Mouse (Mus musculus) v-Abl transformed pro-B cells (cell line): ENCODE results near the gene Noc3l.

ENCODE experiments used
- in situ Hi-C, 2 experiments: fragments of 400-800 bp; cut with MboI; formaldehyde crosslinking; loops; one replicate each; pipeline ENCODE4 v1.15.1; 2025; ENCODE audit not compliant: unreplicated experiment in 2 of 2

Gene Noc3l

DNA sequence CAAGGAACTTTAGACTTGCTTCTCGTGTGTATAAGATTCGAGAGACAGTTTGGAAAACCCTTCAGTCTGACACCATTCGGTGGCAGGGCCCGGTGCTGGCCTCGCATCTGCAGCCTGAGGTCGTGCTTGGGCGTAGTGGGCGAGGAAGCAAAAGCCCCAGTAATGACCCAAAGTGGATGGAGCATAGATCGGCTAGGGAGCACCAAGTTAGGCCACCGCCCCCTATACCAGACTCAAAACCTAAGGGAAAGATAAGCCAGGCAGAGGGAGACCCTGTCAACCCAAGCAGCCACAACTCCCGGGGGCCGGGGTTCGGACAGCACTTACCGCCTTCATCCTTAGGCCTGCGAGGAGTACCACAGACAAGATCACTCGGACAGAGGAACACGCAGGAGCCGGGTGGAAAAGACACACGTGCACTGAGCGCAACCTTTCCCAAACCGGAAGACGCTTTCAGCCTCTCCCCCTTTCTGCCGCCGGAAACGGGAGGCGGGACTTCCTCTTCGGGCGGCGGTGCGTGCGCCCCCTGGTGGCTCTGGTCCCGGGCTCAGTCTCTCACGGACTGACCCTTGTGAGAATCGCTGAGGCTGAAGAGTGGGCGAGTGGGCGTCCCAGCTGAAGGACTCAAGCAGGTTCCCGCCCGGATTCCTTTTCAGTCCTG, at the start of gene Noc3l:
Noc3l (minus strand) TSS at position 472 of the 661 bp plus-strand sequence.
- in situ Hi-C loops = loop anchor here in 1 of 2 experiments (10.0 to 25.0 kb wide), 2 partner anchors 106 to 1418 kb away; no protein-coding TSS in a partner anchor

DNA sequence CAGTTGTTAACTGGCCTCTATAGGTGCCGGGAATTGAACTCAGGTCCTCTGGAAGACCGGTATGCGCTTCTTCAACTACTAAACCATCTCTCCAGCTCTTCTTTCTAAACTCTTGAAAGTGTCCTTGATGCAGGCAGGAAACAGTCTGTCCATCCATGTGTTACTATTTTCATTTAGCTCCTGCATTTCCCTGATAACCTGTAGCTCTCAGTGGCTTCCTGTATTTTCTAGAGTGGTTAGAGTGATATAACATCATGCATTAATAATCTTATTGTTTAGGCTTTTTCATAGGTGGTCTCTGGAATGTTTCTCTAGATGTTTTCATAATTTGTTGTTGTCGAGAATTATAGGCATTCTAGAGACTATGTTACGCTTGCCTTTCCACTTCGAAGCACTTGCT, 43.5 kb upstream of the Noc3l start:
- in situ Hi-C loops = no loop called here

DNA sequence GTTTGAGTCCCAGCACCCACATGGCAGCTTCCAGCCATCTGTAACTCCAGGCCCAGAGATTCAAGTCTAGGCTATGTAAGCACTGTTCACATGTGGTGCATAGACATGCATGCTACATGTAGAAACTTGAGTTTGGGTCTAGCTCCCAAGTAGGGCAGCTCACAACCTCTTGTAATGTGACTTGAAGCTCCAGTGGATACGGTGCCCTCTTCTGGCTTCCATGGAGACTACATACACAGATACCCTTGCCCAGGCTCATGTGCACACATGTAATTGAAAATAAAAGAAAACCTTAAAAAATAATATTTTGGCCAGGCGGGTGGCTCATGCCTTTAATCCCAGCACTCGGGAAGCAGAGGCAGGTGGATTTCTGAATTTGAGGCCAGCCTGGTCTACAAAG, 39.2 kb upstream of the Noc3l start:
- in situ Hi-C loops = no loop called here

GRCm38 (mm10) chr19:38846373-38846772, 27.3 kb upstream of the Noc3l start:
- in situ Hi-C loops = no loop called here

GRCm38 (mm10) chr19:38844817-38845216, 25.8 kb upstream of the Noc3l start:
- in situ Hi-C loops = no loop called here

GRCm38 (mm10) chr19:38837171-38837641, 18.2 kb upstream of the Noc3l start:
- in situ Hi-C loops = loop anchor here in 1 of 2 experiments (10.0 kb wide), 1 partner anchor 872 kb away; no protein-coding TSS in a partner anchor

GRCm38 (mm10) chr19:38836438-38837170, 17.6 kb upstream of the Noc3l start, which contains the start of gene Tbc1d12:
Gene Tbc1d12 (plus strand): TSS chr19:38836579.
- in situ Hi-C loops = loop anchor here in 1 of 2 experiments (10.0 kb wide), 1 partner anchor 872 kb away; no protein-coding TSS in a partner anchor

DNA sequence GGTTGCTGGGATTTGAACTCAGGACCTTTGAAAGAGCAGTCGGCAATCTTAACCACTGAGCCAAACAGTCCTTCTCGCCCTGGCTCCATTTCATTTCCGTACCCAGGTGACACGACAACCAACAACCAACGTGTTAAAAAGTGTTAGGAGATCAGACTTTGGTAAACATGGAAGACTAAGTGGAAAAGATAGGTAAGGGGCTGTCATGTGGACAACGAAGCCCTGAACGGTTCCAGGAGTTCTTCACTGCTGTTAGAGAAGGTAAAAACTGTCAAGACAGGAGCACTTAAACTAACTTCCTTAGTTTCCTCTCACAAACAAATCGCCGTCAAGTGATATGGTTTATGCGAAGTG, 17.0 kb upstream of the Noc3l start:
- in situ Hi-C loops = loop anchor here in 1 of 2 experiments (10.0 kb wide), 1 partner anchor 871 kb away; no protein-coding TSS in a partner anchor

DNA sequence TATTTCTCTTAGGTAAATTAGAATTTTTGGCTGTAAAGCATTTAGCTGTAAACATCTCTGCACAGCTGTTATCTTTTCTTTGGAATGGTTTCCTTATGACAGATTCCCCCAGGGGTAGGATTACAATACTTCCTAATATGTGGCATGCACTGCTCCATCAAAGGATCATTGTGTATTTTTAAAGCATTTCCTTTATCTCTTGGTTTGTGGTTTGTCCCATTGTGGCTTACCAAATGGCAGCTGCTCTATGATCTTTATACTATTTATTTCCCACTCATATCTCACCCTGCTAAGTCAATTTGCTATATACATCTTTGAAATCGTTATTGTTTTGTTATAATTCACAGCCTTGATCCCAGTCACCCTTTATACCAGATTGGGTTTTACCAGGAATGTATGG, 14.2 kb upstream of the Noc3l start:
- in situ Hi-C loops = loop anchor here in 1 of 2 experiments (5.0 to 10.0 kb wide), 2 partner anchors 79 to 868 kb away; no protein-coding TSS in a partner anchor

DNA sequence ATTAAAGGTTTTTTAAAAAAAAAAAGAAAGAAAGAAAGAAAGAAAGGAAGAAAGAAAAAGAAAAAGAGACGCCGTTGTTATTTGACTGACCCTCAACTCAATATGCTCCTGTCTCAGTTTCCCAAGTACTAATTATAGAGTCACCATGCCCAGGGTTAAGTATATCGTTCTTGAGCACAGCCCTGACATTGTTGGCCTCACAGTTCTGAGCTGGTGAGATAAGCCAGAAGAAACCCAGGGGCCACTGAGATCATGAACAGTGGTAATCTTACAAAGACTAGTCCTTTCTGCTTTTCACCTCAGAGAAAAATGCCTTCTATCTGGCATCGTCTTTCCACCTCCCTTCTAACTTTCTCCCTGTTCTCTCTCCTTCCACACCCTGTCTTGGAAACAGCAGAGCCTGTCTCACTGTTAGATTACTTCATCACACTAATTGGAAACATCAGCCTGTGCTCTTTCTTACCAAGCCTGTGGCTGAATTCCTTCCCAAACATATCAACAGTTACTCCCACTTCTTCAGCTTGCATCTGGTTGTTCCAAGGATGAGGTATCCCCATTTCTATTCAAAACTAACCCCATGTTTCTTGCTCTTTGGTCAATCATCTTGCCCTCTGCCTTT, 1.3 kb upstream of the Noc3l start:
- in situ Hi-C loops = loop anchor here in 1 of 2 experiments (25.0 kb wide), 1 partner anchor 1417 kb away; no protein-coding TSS in a partner anchor

- in situ Hi-C loops = loop anchor here in 1 of 2 experiments (10.0 to 25.0 kb wide), 2 partner anchors 105 to 1418 kb away; no protein-coding TSS in a partner anchor
Observed at GRCm38 (mm10) chr19:38819427-38819802, 378 bp upstream of the Noc3l start.

DNA sequence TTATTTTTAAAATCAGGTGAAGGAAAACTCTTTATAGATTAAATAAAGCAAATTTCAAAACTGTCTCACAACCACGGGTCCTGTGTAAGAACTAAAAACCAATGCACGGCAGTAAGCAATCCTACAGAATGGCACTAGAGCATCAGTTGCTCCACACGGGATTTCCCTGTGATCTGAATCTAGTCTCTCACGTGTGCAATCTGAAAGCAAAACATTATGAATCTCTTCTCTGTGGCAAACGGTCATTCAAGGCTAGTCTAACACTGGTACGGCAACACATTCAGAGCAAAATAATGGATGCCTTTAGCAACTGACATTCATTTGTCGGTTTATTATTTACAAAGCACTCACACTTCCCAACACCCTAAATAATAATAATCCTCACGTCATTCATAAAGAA, 846 bp downstream of the Noc3l start:
- in situ Hi-C loops = loop anchor here in 1 of 2 experiments (10.0 to 25.0 kb wide), 2 partner anchors 107 to 1419 kb away; no protein-coding TSS in a partner anchor

DNA sequence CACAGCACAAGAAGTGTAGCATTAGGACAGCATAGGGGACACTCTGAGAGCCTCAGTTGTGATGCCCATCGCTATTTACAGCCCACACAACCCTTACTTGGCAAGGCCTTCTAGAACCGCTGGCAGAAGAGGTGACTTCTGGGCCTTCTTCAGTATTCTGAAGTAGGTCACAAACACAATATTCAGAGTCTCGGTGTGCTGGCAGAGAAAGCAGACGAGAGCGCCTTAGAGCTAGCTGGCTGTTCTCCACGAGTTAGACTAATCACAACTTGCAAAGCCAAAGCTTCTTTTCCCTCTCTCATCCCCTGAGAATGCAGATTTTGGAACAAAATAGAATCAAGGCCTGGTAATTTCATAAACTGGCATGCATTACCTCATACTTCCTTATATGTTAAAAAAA, 20.2 kb downstream of the Noc3l start:
- in situ Hi-C loops = no loop called here

GRCm38 (mm10) chr19:38798291-38798690, 20.7 kb downstream of the Noc3l start:
- in situ Hi-C loops = no loop called here

- in situ Hi-C loops = no loop called here
Observed at GRCm38 (mm10) chr19:38796546-38796945, 22.5 kb downstream of the Noc3l start.

DNA sequence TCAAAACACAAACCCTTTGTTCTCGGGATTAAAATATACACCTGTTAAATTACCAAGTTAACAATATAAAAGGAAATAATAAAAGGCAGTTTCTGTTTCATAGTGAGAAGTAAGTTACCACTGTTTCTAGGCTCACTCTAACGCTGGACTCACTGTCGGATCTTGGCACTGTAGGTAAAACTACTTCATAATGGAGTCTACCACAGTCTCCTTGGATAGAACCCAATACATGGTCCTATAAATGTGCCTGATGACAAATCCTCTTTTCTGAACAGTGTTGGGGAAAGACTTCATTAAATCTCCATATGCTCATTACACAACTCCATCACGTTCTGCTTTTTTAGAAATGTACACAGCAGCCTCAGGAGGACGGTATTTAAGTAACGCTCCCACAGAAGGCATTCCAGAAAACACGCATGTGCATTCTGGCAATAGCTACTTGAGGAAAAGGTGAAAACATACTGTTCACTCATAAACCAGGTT, 25.4 kb downstream of the Noc3l start:
- in situ Hi-C loops = no loop called here

- in situ Hi-C loops = no loop called here
Observed at GRCm38 (mm10) chr19:38787756-38788155, 31.3 kb downstream of the Noc3l start.

DNA sequence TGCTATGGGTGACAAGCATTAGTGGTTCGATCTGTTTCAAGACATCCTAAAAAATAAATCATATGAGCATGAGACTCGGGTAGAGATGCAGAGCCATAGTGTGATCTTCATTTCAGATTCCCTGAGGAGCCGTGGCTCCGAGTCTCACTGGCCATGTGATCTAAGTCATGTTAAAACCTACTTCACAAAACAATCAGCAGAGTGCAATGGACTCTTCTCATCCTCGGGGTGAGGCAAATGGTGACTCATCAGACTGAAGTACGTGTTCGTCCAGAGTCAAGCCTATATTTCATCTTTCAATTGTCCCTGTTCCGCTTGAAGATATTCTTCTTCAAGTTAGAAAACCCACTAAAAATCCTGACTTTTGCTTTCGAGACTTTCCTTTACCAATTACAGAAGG, 35.5 kb downstream of the Noc3l start:
- in situ Hi-C loops = no loop called here

- in situ Hi-C loops = loop anchor here (5.0 to 10.0 kb wide), 3 partner anchors 222 to 357 kb away; no protein-coding TSS in a partner anchor
Observed at GRCm38 (mm10) chr19:38778805-38779204, 40.2 kb downstream of the Noc3l start.

DNA sequence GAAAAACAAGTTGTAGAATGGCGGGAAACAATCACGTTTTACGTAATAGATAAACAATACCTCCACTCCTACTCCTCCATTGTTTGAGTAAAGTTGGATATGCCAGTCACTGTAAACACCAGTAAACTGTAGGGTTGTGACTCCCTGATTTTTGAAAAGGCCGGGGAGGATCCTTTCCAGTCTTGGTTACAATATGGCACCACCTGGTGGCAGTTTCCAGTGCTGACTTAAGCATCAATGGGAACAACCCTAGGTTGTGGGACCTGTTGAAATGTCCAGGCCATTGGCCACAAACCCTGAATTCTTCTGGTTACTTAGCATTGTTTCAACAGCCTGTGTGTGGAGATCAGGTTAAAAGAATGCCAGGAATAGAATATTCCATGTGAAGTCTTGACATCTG, 43.5 kb downstream of the Noc3l start:
- in situ Hi-C loops = loop anchor here (5.0 to 10.0 kb wide), 3 partner anchors 218 to 353 kb away; no protein-coding TSS in a partner anchor
